Mouse (Mus musculus): ENCODE measurements around the gene Itpripl1. TPM values are rescaled to one million over a fixed set of nuclear protein-coding genes. Genes with fewer than 3 reads are reported as not detected.
"Not testable (repeated sequence)": the region's sequence is repeated elsewhere in the genome, so short reads cannot be mapped to it uniquely, and the experiment has no call there.

The Itpripl1 gene
- polyA plus RNA-seq, 1 experiment from 2014 or later, result 33.4 TPM

GRCm38 (mm10) chr2:127131353-127131752, 11.9 kb downstream of the Itpripl1 start:
- WGBS, result 62% methylated on average over 8 of the region's 8 CpGs
- no peaks in the 10 kb centered on the region for H3K9me3 ChIP-seq (ENCODE audit: control insufficient read depth, low read length)
- H3K36me3 ChIP-seq (ENCODE audit: control insufficient read depth, insufficient read depth, low read length), result peaks cover 8% of the 10 kb centered on the region; the same call in 1 of the 2 replicates
- H3K27me3 ChIP-seq (replicated peaks; ENCODE audit: control insufficient read depth, insufficient read depth, low read length), result no peaks in the 10 kb centered on the region
- no peak overlapping the region for H3K9ac ChIP-seq (ENCODE audit: low read depth, low read length)
- no peak for ATAC-seq (replicated peaks; ENCODE audit: low FRiP score)
- peaks cover 24% of the 10 kb centered on the region for H3K4me1 ChIP-seq (replicated peaks; ENCODE audit: control insufficient read depth, insufficient read depth, low read length)
- no peak overlapping the region for H3K27ac ChIP-seq (ENCODE audit: low read depth, low read length)
- no peak for DNase-seq (ENCODE audit: low spot score)
- peak overlapping the region; percentile 86; the same call in 1 of the 2 replicates for H3K4me2 ChIP-seq
- no peak overlapping the region for H3K4me3 ChIP-seq (ENCODE audit: low read depth, low read length)

- WGBS, result 74% methylated on average over 5 of the region's 5 CpGs
- no peak for ATAC-seq (replicated peaks; ENCODE audit: low FRiP score)
Observed at GRCm38 (mm10) chr2:127128926-127129325, 14.3 kb downstream of the Itpripl1 start.

DNA sequence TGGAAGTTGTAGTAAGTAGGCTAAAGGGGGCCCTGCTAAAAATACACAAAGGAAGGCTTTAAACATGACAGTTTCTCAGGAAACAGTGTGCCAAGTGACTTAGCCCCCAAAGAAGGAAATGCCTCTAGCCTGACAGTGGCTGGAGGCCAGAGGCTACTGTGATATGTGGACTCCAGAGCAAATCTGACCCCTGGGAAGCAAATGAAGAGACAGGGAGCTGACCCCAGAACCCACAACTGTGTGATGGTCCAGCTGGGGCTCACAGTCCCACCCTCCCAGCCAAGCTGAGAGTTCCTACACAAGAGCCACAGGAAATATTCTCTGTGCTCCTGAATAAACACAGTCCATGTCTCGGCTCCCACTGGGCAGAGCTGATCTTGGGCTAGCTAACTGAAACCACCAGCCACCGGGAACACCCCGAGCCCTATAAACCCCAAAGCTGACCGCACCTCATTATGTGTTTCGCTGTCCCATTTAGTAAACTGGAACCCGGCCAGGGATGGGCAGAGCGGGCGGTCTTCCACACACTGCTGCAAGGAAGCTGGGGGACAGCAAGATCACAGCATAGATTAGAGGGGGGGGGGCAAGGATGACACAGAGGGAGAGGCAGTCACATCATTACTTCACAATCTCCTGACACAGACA, 21.5 kb downstream of the Itpripl1 start:
- H3K4me3 ChIP-seq (ENCODE audit: low read depth, low read length), result no peak overlapping the region
- no peaks in the 10 kb centered on the region for H3K9me3 ChIP-seq (ENCODE audit: control insufficient read depth, low read length)
- peaks cover 65% of the 10 kb centered on the region for H3K36me3 ChIP-seq (ENCODE audit: control insufficient read depth, insufficient read depth, low read length)
- ATAC-seq (replicated peaks; ENCODE audit: low FRiP score) (no peak), DNase-seq (ENCODE audit: low spot score) (no peak)
- H3K27me3 ChIP-seq (replicated peaks; ENCODE audit: control insufficient read depth, insufficient read depth, low read length), result no peaks in the 10 kb centered on the region
- no peak overlapping the region for H3K4me2 ChIP-seq
- 94% methylated on average over 8 of the region's 8 CpGs for WGBS
- H3K9ac ChIP-seq (ENCODE audit: low read depth, low read length), result no peak overlapping the region
- H3K27ac ChIP-seq (ENCODE audit: low read depth, low read length), result no peak overlapping the region
- H3K4me1 ChIP-seq (replicated peaks; ENCODE audit: control insufficient read depth, insufficient read depth, low read length), result no peaks in the 10 kb centered on the region

More at GRCm38 (mm10) chr2:127128926-127129325, 14.3 kb downstream of the Itpripl1 start:
- H3K9me3 ChIP-seq (ENCODE audit: control insufficient read depth, low read length), result no peaks in the 10 kb centered on the region
- H3K4me3 ChIP-seq (ENCODE audit: low read depth, low read length), result no peak overlapping the region
- peaks cover 20% of the 10 kb centered on the region for H3K4me1 ChIP-seq (replicated peaks; ENCODE audit: control insufficient read depth, insufficient read depth, low read length)
- no peak for DNase-seq (ENCODE audit: low spot score)
- H3K27ac ChIP-seq (ENCODE audit: low read depth, low read length), result no peak overlapping the region
- no peak overlapping the region for H3K4me2 ChIP-seq
- H3K9ac ChIP-seq (ENCODE audit: low read depth, low read length), result no peak overlapping the region
- H3K27me3 ChIP-seq (replicated peaks; ENCODE audit: control insufficient read depth, insufficient read depth, low read length), result no peaks in the 10 kb centered on the region
- peaks cover 28% of the 10 kb centered on the region for H3K36me3 ChIP-seq (ENCODE audit: control insufficient read depth, insufficient read depth, low read length)

- no peaks in the 10 kb centered on the region for H3K27me3 ChIP-seq (replicated peaks; ENCODE audit: control insufficient read depth, insufficient read depth, low read length)
- no peaks in the 10 kb centered on the region for H3K4me1 ChIP-seq (replicated peaks; ENCODE audit: control insufficient read depth, insufficient read depth, low read length)
- H3K36me3 ChIP-seq (ENCODE audit: control insufficient read depth, insufficient read depth, low read length), result peaks cover 60% of the 10 kb centered on the region
- H3K9ac ChIP-seq (ENCODE audit: low read depth, low read length), result no peak overlapping the region
- H3K9me3 ChIP-seq (ENCODE audit: control insufficient read depth, low read length), result no peaks in the 10 kb centered on the region
- no peak overlapping the region for H3K4me3 ChIP-seq (ENCODE audit: low read depth, low read length)
- WGBS, result 93% methylated on average over 4 of the region's 4 CpGs
- no peak for ATAC-seq (replicated peaks; ENCODE audit: low FRiP score)
- H3K4me2 ChIP-seq, result no peak overlapping the region
- H3K27ac ChIP-seq (ENCODE audit: low read depth, low read length), result no peak overlapping the region
- DNase-seq (ENCODE audit: low spot score), result no peak
Observed at GRCm38 (mm10) chr2:127108986-127109385, 34.3 kb downstream of the Itpripl1 start.

DNA sequence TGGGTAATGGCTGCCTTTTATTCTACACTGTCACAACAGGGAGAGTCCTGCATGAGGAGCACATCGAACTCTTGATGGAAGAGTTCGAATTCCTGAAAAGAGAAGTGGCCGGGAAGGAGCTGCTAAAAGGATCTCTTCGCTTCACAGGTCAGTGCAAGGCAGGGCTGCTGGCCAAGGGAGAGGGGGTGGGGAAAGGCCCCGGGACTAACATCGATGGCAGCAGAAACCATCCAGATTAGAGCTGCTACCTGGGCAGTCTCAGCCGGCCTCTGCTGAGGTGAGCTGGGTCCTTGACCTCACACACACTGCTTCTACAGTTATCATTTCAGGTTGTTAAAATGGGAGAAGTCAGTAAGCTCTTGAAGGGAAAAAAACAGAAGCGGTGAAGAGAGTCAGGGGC, 51.2 kb downstream of the Itpripl1 start:
- WGBS, result 74% methylated on average over 8 of the region's 8 CpGs
- no peaks in the 10 kb centered on the region for H3K27me3 ChIP-seq (replicated peaks; ENCODE audit: control insufficient read depth, insufficient read depth, low read length)
- H3K36me3 ChIP-seq (ENCODE audit: control insufficient read depth, insufficient read depth, low read length), result no peaks in the 10 kb centered on the region
- ATAC-seq (replicated peaks; ENCODE audit: low FRiP score) (no peak), DNase-seq (ENCODE audit: low spot score) (no peak)
- no peak overlapping the region for H3K4me2 ChIP-seq
- no peak overlapping the region for H3K27ac ChIP-seq (ENCODE audit: low read depth, low read length)
- H3K9me3 ChIP-seq (ENCODE audit: control insufficient read depth, low read length), result no peaks in the 10 kb centered on the region
- no peak overlapping the region for H3K9ac ChIP-seq (ENCODE audit: low read depth, low read length)
- no peaks in the 10 kb centered on the region for H3K4me1 ChIP-seq (replicated peaks; ENCODE audit: control insufficient read depth, insufficient read depth, low read length)
- H3K4me3 ChIP-seq (ENCODE audit: low read depth, low read length), result no peak overlapping the region

DNA sequence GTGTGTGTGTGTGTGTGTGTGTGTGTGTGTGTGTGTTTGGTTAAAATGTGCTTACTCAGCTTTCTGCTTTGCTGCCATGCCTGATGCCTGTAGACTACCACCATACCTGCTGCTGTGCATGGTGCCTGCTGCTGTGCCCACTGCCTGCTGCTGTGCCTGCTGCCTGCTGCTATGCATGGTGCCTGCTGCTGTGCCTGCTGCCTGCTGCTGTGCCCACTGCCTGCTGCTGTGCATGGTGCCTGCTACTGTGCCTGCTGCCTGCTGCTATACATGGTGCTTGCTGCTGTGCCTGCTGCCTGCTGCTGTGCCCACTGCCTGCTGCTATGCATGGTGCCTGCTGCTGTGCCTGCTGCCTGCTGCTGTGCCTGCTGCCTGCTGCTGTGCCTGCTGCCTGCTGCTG, 53.1 kb downstream of the Itpripl1 start:
- not testable (repeated sequence) for H3K4me3 ChIP-seq (ENCODE audit: low read depth, low read length); H3K4me2 ChIP-seq; H3K36me3 ChIP-seq (ENCODE audit: control insufficient read depth, insufficient read depth, low read length); H3K27ac ChIP-seq (ENCODE audit: low read depth, low read length); H3K27me3 ChIP-seq (replicated peaks; ENCODE audit: control insufficient read depth, insufficient read depth, low read length); H3K9me3 ChIP-seq (ENCODE audit: control insufficient read depth, low read length); ATAC-seq (replicated peaks; ENCODE audit: low FRiP score); DNase-seq (ENCODE audit: low spot score); H3K4me1 ChIP-seq (replicated peaks; ENCODE audit: control insufficient read depth, insufficient read depth, low read length); H3K9ac ChIP-seq (ENCODE audit: low read depth, low read length)

Other genes starting within 250 kb of the Itpripl1 start
- gene Sppl2a, start 210.2 kb downstream of the Itpripl1 start, polyA plus RNA-seq (2014; fragmentation: Nextera tagmentation; extraction: Ambion mirVana), result 33.1 and 37.9 TPM in 2 replicates
- 13.3 and 13.9 TPM in 2 replicates for gene Ap4e1, start 134.7 kb downstream of the Itpripl1 start, polyA plus RNA-seq (2014; fragmentation: Nextera tagmentation; extraction: Ambion mirVana)
- gene Blvra, start 72.8 kb downstream of the Itpripl1 start, polyA plus RNA-seq (2014; fragmentation: Nextera tagmentation; extraction: Ambion mirVana), result 69.6 and 78.2 TPM in 2 replicates
- 89.9 and 105 TPM in 2 replicates for gene Ncaph, start 9.5 kb downstream of the Itpripl1 start, polyA plus RNA-seq (2014; fragmentation: Nextera tagmentation; extraction: Ambion mirVana)
- 2.4 and 2.7 TPM in 2 replicates for gene 1810024B03Rik, start 64.8 kb upstream of the Itpripl1 start, polyA plus RNA-seq (2014; fragmentation: Nextera tagmentation; extraction: Ambion mirVana)
- gene Snrnp200, start 64.9 kb upstream of the Itpripl1 start, polyA plus RNA-seq (2014; fragmentation: Nextera tagmentation; extraction: Ambion mirVana), result 75.3 and 86.7 TPM in 2 replicates
- gene Ciao1, start 104.4 kb upstream of the Itpripl1 start, polyA plus RNA-seq (2014; fragmentation: Nextera tagmentation; extraction: Ambion mirVana), result 72.1 and 72.6 TPM in 2 replicates
- gene Tmem127, start 104.5 kb upstream of the Itpripl1 start, polyA plus RNA-seq (2014; fragmentation: Nextera tagmentation; extraction: Ambion mirVana), result 16.9 and 18.2 TPM in 2 replicates
- 88.9 and 99.6 TPM in 2 replicates for gene Stard7, start 126.8 kb upstream of the Itpripl1 start, polyA plus RNA-seq (2014; fragmentation: Nextera tagmentation; extraction: Ambion mirVana)
- 8.8 and 10.1 TPM in 2 replicates for gene Dusp2, start 192.7 kb upstream of the Itpripl1 start, polyA plus RNA-seq (2014; fragmentation: Nextera tagmentation; extraction: Ambion mirVana)
- gene Astl, start 195.2 kb upstream of the Itpripl1 start, polyA plus RNA-seq (2014; fragmentation: Nextera tagmentation; extraction: Ambion mirVana), result not detected in 2 replicates
- 20.1 and 20.7 TPM in 2 replicates for gene Adra2b, start 219.8 kb upstream of the Itpripl1 start, polyA plus RNA-seq (2014; fragmentation: Nextera tagmentation; extraction: Ambion mirVana)

Measured in liver, embryonic 11.5 days (tissue).